Mouse (Mus musculus) C2C12 (cell line): ENCODE data around the gene Prok2. TPM values are rescaled to one million over a fixed set of nuclear protein-coding genes. Genes with fewer than 3 reads are reported as not detected.

Experiments
- H3K27me3 ChIP-seq: one replicate; pipeline ENCODE4 v1.6.1; 2011; ENCODE audit not compliant: control insufficient read depth, insufficient read depth, insufficient read length
- H3K36me3 ChIP-seq: one replicate; pipeline ENCODE4 v1.6.1; 2011; ENCODE audit not compliant: control insufficient read depth, insufficient read depth
- H3K4me3 ChIP-seq: one replicate; pipeline ENCODE4 v1.5.1; 2011; ENCODE audit warnings: mild to moderate bottlenecking, control low read depth; ENCODE audit not compliant: poor library complexity, insufficient read depth, severe bottlenecking
- H3K79me2 ChIP-seq: one replicate; pipeline ENCODE4 v1.6.1; 2011; ENCODE audit not compliant: control insufficient read depth, insufficient read depth
- H3K79me3 ChIP-seq: one replicate; pipeline ENCODE4 v1.6.1; 2011; ENCODE audit warnings: low read depth, control low read depth
- H3ac ChIP-seq: one replicate; pipeline ENCODE3; 2011; ENCODE audit warnings: low read depth; ENCODE audit not compliant: control insufficient read depth, insufficient read length
- CEBPB ChIP-seq: IDR thresholded peaks from one replicate; pipeline ENCODE4 v1.6.1; 2011; ENCODE audit warnings: low read depth, mild to moderate bottlenecking, control low read depth, moderate library complexity
- CTCF ChIP-seq: IDR thresholded peaks from one replicate; pipeline ENCODE4 v1.5.1; 2011; ENCODE audit not compliant: control insufficient read depth, insufficient read depth, insufficient read length
- FOSL1 ChIP-seq: IDR thresholded peaks from one replicate; pipeline ENCODE4 v1.8.0; 2011; ENCODE audit warnings: mild to moderate bottlenecking, low read length; ENCODE audit not compliant: poor library complexity, insufficient read depth, severe bottlenecking
- MAX ChIP-seq: IDR thresholded peaks from one replicate; pipeline ENCODE4 v1.6.1; 2011; ENCODE audit warnings: mild to moderate bottlenecking, control low read depth
- MYOD1 ChIP-seq: IDR thresholded peaks from one replicate; pipeline ENCODE4 v1.6.1; 2011; ENCODE audit warnings: low read depth; ENCODE audit not compliant: control insufficient read depth, insufficient read length
- MYOG ChIP-seq: IDR thresholded peaks from one replicate; pipeline ENCODE4 v1.6.1; 2011; ENCODE audit not compliant: control insufficient read depth, insufficient read length; ENCODE audit errors: extremely low read depth
- USF1 ChIP-seq: IDR thresholded peaks from one replicate; pipeline ENCODE4 v1.6.1; 2011; ENCODE audit warnings: low read depth, mild to moderate bottlenecking, control low read depth, moderate library complexity
- polyA plus RNA-seq: library from polyadenylated mRNA; unstranded; fragments of >200 nt; fragmentation: generic; extraction: Trizol; gene quantifications from one replicate; pipeline ENCODE4 v1.2.1, GENCODE M21; 2012; ENCODE audit warnings: missing spikeins

Prok2 gene
- polyA plus RNA-seq, 1 experiment = not detected

GRCm38 (mm10) chr6:99666318-99667171 is 59.6 kb downstream of the Prok2 start, which contains the start of the genes Eif4e3 and Gm20696:
Gene Eif4e3, minus strand, starts transcription at chr6:99666771.
Gene Gm20696, minus strand, starts transcription at chr6:99666797.
- no peaks in the 10 kb centered on the region for H3K27me3 ChIP-seq
- peak within 1 kb of the TSS; percentile 96 for H3ac ChIP-seq
- no peaks in the 10 kb centered on the region for H3K79me3 ChIP-seq
- H3K4me3 ChIP-seq = peak within 1 kb of the TSS; percentile 52
- no peaks in the 10 kb centered on the region for H3K36me3 ChIP-seq
- TF ChIP-seq FOSL1 (no peak), USF1 (no peak), MYOG (no peak), MYOD1 (no peak), CEBPB (no peak), MAX (no peak), CTCF (no peak)
- H3K79me2 ChIP-seq = no peaks in the 10 kb centered on the region

- Histone ChIP-seq H3K79me3 (no peaks in the 10 kb centered on the region), H3K27me3 (no peaks in the 10 kb centered on the region), H3ac (peak overlapping the region; percentile 96), H3K79me2 (no peaks in the 10 kb centered on the region), H3K4me3 (peak overlapping the region; percentile 52), H3K36me3 (no peaks in the 10 kb centered on the region)
- TF ChIP-seq CEBPB = no peak
- no peak for TF ChIP-seq FOSL1
- no peak for TF ChIP-seq MYOG
These were observed 60.5 kb downstream of the Prok2 start for GRCm38 (mm10) chr6:99665457-99666317.

GRCm38 (mm10) chr6:99663232-99663631 is 63.0 kb downstream of the Prok2 start:
- Histone ChIP-seq H3ac (no peak overlapping the region), H3K79me3 (no peaks in the 10 kb centered on the region), H3K27me3 (no peaks in the 10 kb centered on the region), H3K36me3 (no peaks in the 10 kb centered on the region), H3K4me3 (no peak overlapping the region), H3K79me2 (no peaks in the 10 kb centered on the region)
- no peak for TF ChIP-seq MAX
- no peak for TF ChIP-seq FOSL1
- no peak for TF ChIP-seq MYOD1
- TF ChIP-seq USF1 = no peak
- TF ChIP-seq CEBPB = no peak

Other genes starting within 250 kb of the Prok2 start
- gene Foxp1, start 203.7 kb downstream of the Prok2 start, polyA plus RNA-seq = 25.9 TPM
- 5.9 TPM for gene Eif4e3, start 59.6 kb downstream of the Prok2 start, polyA plus RNA-seq
- gene Gm20696, start 59.6 kb downstream of the Prok2 start, polyA plus RNA-seq = 0.20 TPM
- not detected for gene Gpr27, start 33.7 kb downstream of the Prok2 start, polyA plus RNA-seq